Mouse (Mus musculus): ENCODE data around the gene G6pc3. TPM values are rescaled to one million over a fixed set of nuclear protein-coding genes. Genes with fewer than 3 reads are reported as not detected.

Gene G6pc3
- total RNA-seq, 2 experiments from 2014 or later: 62.9 to 69.8 TPM

DNA sequence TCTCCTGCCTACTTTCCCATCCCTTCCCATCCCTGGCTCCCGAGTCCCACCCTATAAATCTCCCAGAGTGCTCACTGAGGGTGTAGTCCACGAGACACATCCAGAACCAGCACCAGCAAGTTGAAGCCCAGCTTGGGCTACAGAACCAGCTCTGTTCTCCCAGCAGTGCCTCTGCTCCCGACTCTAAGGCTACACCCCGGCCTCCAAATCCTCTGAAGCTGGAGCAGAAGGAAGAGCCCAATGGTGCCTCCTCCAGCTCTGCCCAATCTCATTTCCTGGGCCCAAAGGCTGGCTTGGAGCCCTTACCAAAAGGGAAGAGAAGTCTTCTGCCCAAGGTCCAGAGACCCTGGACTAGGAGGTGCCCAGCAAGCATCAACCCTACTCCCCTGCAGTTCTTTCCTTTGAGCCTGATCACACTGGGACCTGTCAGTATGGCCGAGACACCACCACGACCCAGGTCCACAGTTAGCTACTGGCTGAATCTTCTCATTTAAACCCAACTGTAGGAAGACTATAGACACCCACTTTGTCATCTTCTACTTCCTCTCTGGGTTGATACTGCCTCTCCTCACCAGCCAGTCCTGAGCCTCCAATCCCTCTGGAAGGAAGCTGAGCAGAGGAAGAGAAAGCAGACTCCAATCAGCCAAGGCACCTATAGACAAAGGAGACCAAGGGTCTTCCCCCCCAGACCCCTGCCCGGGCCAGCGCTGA is 32.0 kb downstream of the G6pc3 start:
- Histone ChIP-seq H3K4me3 (no peak overlapping the region), H3K27ac (peak overlapping the region; percentile 63; the same call in 1 of the 2 replicates)
- no peak for TF ChIP-seq CTCF (IDR thresholded peaks at IDR 0.05)
- intact Hi-C loops (cut with DNase I): no loop called here
- no peak for DNase-seq (ENCODE audit: extremely low spot score in 1 of 2, low spot score in 2 of 2)

DNA sequence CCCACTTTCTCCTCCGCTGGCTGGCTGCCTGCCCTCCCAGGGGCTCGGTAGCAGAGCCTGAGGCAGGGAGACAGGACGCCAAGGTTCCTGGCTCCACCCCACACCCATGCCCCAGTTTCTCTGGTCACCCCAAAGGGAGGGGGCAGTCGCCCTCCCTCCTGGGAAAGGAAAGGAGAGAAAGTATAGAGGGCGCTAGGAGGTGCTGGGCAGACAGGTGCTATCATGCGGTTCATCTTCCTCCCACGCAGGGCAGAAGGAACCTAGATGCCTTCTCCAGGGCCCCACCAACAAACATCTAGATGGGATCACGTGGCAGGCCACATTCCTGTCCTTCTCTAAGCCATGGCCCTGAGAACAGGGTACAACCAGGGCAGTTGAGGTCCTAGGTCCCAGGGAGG is 32.5 kb downstream of the G6pc3 start:
- intact Hi-C loops (cut with DNase I): no loop called here
- Histone ChIP-seq H3K4me3 (no peak overlapping the region), H3K27ac (peak overlapping the region; percentile 63; the same call in 1 of the 2 replicates)
- no peak for TF ChIP-seq CTCF (IDR thresholded peaks at IDR 0.05)
- no peak for DNase-seq (ENCODE audit: extremely low spot score in 1 of 2, low spot score in 2 of 2)

- intact Hi-C loops (cut with DNase I): no loop called here
- TF ChIP-seq CTCF (IDR thresholded peaks at IDR 0.05): peak; percentile 54
- H3K4me3 ChIP-seq: no peak overlapping the region
- DNase-seq (ENCODE audit: extremely low spot score in 1 of 2, low spot score in 2 of 2): no peak
- H3K27ac ChIP-seq: no peak overlapping the region
These were observed 33.7 kb downstream of the G6pc3 start for GRCm38 (mm10) chr11:102223166-102223565.

GRCm38 (mm10) chr11:102224686-102225085 is 35.3 kb downstream of the G6pc3 start:
- Histone ChIP-seq H3K27ac (no peak overlapping the region), H3K4me3 (peak overlapping the region; percentile 32)
- no peak for TF ChIP-seq CTCF (IDR thresholded peaks at IDR 0.05)
- intact Hi-C loops (cut with DNase I): no loop called here
- DNase-seq (ENCODE audit: extremely low spot score in 1 of 2, low spot score in 2 of 2): no peak

DNA sequence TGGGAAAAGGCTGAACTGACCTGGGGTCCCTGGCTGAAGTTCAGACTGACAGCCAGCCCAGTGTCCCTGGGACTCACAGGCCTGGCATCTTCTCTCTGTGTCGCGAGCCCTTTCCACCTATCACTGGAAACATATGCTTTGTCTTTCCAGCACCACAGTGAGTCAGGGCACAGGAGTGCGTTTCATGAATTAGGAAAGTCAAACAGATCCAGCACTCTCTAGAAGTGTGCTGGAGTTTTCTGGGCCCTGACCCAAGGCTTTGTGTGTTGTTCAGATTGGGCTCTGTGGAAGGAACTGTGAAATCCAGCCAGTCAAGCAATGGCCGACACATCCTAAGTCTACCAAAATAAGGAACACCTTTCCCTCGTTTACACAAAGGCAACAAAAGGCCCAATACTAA is 35.8 kb downstream of the G6pc3 start:
- Histone ChIP-seq H3K4me3 (peak overlapping the region; percentile 32; the same call in 1 of the 2 replicates), H3K27ac (no peak overlapping the region)
- TF ChIP-seq CTCF (IDR thresholded peaks at IDR 0.05): no peak
- intact Hi-C loops (cut with DNase I): no loop called here
- no peak for DNase-seq (ENCODE audit: extremely low spot score in 1 of 2, low spot score in 2 of 2)

GRCm38 (mm10) chr11:102226067-102226978 is 36.9 kb downstream of the G6pc3 start:
- no peak for DNase-seq (ENCODE audit: extremely low spot score in 1 of 2, low spot score in 2 of 2)
- intact Hi-C loops (cut with DNase I): no loop called here
- TF ChIP-seq CTCF (IDR thresholded peaks at IDR 0.05): no peak
- H3K27ac ChIP-seq: no peak overlapping the region
- peak overlapping the region; percentile 72 for H3K4me3 ChIP-seq

DNA sequence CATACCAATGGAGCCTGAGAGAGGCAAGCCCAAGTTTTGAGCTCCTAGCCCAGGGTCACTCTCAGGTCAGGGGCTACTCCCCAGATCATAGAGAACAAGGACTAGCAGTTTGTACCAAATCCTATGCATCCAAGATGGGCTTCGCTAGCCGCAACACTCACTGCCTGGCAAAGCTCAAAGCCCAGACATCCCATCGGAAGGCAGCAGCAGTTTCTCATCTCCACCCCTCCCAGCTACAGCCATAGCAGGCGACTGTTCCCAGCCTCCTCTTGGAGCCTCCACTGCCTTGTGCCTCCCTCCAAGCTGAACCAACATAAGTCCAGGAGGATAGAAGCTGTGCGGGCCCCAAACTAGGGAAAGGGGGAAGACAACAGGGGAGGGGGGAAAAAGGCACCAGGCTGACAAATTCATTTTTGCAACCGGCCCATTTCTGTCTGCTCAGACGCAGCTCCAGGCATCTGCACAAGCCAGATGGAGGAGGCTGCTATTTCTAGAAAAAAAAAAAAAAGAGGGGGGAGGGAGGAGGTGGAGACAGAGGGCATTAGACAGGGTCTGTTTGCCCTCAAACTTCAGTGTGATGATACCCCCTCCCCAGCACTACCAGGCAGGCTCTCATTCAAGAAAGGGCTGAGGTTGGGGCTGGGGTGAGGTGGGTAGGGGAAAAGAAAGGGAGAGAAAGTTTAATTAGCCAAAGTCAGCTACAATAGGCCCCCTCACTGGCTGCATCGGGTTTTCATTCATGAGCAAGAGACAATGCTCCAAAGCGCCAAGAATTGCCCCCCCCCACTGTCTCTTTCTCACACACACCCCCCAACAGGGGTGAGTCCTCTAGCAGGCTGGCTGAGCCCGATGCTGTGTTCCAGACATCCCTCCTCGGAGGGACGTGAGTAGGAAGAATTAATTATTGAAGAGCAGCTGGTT is 38.1 kb downstream of the G6pc3 start:
- Histone ChIP-seq H3K27ac (peak overlapping the region; percentile 58; the same call in 1 of the 2 replicates), H3K4me3 (peak overlapping the region; percentile 72)
- no peak for TF ChIP-seq CTCF (IDR thresholded peaks at IDR 0.05)
- intact Hi-C loops (cut with DNase I): loop anchor here (2.0 kb wide), 1 partner anchor 39 kb away; the partner anchor contains the start of gene G6pc3
- no peak for DNase-seq (ENCODE audit: extremely low spot score in 1 of 2, low spot score in 2 of 2)

DNA sequence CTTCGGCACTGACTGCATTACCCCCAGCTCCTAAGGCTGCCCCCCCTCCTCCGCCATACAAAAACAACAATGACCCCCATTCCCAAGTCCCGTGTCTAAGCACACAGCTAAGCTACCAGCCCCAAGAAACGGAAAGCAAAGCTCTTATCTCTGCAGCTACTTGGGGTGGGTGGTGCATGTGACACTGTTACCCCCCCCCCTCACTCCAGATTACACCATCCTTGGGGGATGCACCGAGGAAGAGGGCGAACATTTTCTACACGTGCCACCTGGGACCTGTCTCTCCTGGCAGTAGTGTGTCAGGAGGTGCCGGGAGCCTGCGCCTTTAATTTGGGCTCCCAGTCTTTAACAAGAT is 38.7 kb downstream of the G6pc3 start:
- H3K27ac ChIP-seq: peak overlapping the region; percentile 63
- no peak for TF ChIP-seq CTCF (IDR thresholded peaks at IDR 0.05)
- no peak for DNase-seq (ENCODE audit: extremely low spot score in 1 of 2, low spot score in 2 of 2)
- intact Hi-C loops (cut with DNase I): loop anchor here (2.0 kb wide), 1 partner anchor 39 kb away; the partner anchor contains the start of gene G6pc3
- H3K4me3 ChIP-seq: peak overlapping the region; percentile 72

DNA sequence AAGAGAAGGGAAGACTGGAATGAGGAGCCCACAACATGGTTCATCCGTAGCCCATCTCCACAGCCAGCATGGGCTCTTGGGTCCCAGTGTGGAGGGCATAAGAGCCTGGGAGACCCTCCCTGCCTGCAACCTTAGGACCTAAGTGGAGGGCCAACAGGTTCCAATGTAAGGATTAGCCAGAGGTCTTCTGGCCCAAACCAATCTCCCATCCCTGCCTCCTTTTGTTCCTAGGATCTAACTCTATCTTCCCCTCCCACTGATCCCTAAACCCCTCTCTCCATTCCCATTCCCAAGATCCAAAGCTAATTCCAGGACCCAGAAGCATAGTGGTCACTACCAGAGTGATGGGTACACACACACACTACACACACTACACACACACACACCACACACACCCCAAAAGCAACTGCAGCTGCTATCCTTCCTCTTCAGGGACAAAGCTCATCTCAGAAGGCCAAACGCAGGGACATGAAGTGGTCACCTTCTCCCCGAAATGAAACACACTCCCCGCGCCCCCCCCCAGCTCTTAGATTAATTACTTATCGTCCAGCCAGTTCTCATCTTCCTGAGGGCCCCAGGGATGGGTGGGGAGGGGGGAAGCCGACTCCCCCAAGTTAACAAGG is 39.3 kb downstream of the G6pc3 start:
- Histone ChIP-seq H3K27ac (peak overlapping the region; percentile 94), H3K4me3 (peak overlapping the region; percentile 72)
- TF ChIP-seq CTCF (IDR thresholded peaks at IDR 0.05): no peak
- DNase-seq (ENCODE audit: extremely low spot score in 1 of 2, low spot score in 2 of 2): no peak
- intact Hi-C loops (cut with DNase I): loop anchor here (1.0 to 2.0 kb wide), 2 partner anchors 10 to 40 kb away; partner anchors contain the start of gene G6pc3

DNA sequence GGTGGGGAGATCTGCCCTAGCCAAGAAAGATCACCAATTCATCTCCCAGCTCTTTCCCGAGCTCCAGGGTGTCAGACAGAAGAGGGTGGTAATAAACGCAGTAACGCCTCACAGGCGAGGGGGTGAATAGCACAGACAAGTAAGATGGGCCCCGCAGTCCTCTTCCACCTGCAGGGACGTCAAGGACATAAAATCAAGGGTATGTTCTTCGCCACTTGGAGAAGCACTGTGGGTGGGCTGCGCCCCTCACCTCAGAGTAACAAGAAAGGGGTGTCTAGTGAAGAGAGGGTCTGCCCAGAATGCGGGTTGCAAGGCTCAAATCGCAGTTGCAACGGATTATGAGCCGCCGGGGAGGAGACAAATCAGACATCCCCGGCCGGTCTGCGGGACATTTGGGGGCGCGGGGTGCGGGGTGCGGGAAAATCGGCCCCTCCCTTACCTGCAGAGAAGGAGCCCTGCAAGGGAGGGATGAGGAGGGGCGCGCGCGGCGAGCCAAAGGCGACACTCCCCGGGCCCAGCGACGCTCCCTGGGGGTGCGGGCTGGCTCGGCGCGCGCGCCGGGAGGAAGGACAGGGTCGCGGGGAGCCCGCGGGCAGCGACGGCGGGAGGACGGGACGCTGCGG is 40.0 kb downstream of the G6pc3 start:
- Histone ChIP-seq H3K4me3 (peak overlapping the region; percentile 72), H3K27ac (peak overlapping the region; percentile 94)
- no peak; the same call in 1 of the 2 replicates for TF ChIP-seq CTCF (IDR thresholded peaks at IDR 0.05)
- intact Hi-C loops (cut with DNase I): loop anchor here (1.0 to 2.0 kb wide), 2 partner anchors 11 to 41 kb away; partner anchors contain the start of gene G6pc3
- DNase-seq (ENCODE audit: extremely low spot score in 1 of 2, low spot score in 2 of 2): no peak

All from left cerebral cortex, adult 2 months (tissue).